Mouse (Mus musculus) myocyte (in vitro differentiated cells): ENCODE measurements around the gene Dusp27.

Source experiments
- E2F4 ChIP-seq: IDR thresholded peaks from one replicate; pipeline ENCODE4 v1.6.1; 2011; ENCODE audit warnings: mild to moderate bottlenecking, control low read depth, moderate library complexity; ENCODE audit not compliant: insufficient read depth
- POLR2AphosphoS2 ChIP-seq: IDR thresholded peaks from one replicate; pipeline ENCODE4 v1.6.1; 2011; ENCODE audit warnings: low read depth, control low read depth; ENCODE audit not compliant: insufficient read length

- TF ChIP-seq E2F4 (no peak), POLR2AphosphoS2 (no peak)
These were observed 30.0 kb upstream of the Dusp27 start for GRCm38 (mm10) chr1:166157712-166158111.
